Mouse (Mus musculus): Measurements from ENCODE around the gene Klhl29.

GRCm38 (mm10) chr12:5274519-5274944, 101.0 kb downstream of the Klhl29 start:
- TF ChIP-seq POLR2A (IDR thresholded peaks at IDR 0.05; ENCODE audit: control insufficient read depth, low read depth, low read length) (no peak), CTCF (IDR thresholded peaks at IDR 0.05; ENCODE audit: control insufficient read depth, insufficient read depth, insufficient replicate concordance, low read depth, low read length) (no peak)

All from testis, adult 2 months (tissue).